Mouse (Mus musculus): ENCODE measurements at regions not wholly inside any gene's neighbourhood (a gene's known extent, or its start where the extent isn't known, plus 50 kb on each side); places are given as distances from the start of the nearest gene placed in this dataset.

DNA sequence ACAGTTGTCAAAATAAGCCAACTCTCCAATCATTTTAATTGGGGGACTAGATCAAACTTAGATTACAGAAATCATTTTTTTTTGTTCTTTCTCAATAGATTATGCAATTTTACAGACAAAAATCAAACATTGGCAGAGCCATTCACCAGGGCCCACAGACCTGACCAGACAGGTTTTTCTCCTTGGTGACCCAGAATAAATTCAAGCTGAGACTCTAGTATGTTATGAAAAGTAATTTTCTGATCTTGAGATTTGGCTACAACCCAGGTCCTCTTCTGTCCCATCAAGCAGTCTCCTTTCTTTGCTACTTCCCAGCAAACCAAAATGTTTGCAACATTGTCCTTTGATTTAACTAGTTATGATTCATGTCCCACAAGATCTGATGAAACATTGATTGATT is 71.7 kb upstream of the Gm17604 start:
- DNase-seq (ENCODE audit: low spot score) (peak; percentile 27), ATAC-seq (peak; percentile 57)
- H3K9me3 ChIP-seq (ENCODE audit: low read length), result no peaks in the 10 kb centered on the region
- no peak overlapping the region for H3K4me2 ChIP-seq (replicated peaks; ENCODE audit: low read depth, low read length)
- TF ChIP-seq CTCF (IDR thresholded peaks at IDR 0.05) (no peak), EP300 (IDR thresholded peaks at IDR 0.05) (no peak)
- no peak overlapping the region for H3K9ac ChIP-seq (replicated peaks; ENCODE audit: low read depth)
- H3K27me3 ChIP-seq (replicated peaks; ENCODE audit: insufficient read depth, low read length), result no peaks in the 10 kb centered on the region
- no peaks in the 10 kb centered on the region for H3K4me1 ChIP-seq (ENCODE audit: insufficient read depth, low read depth, low read length)
- no peaks in the 10 kb centered on the region for H3K36me3 ChIP-seq (ENCODE audit: insufficient read depth, low read length)
- H3K27ac ChIP-seq (ENCODE audit: low read length), result no peak overlapping the region
- H3K4me3 ChIP-seq (ENCODE audit: low read depth, low read length), result no peak overlapping the region
